Mouse (Mus musculus) lung, adult 2 months (tissue): Measurements from ENCODE around the gene Acap2.

Experiments used
- CTCF ChIP-seq: fragments of 200-500 bp; IDR thresholded peaks from 2 replicates; pipeline ENCODE4 v1.5.1; 2011; ENCODE audit warnings: mild to moderate bottlenecking, low read length, control low read depth; ENCODE audit not compliant: insufficient read depth
- POLR2A ChIP-seq: fragments of 200-500 bp; IDR thresholded peaks from 2 replicates; pipeline ENCODE4 v1.6.1; 2011; ENCODE audit warnings: low read depth, mild to moderate bottlenecking, control low read depth, low read length, borderline replicate concordance; ENCODE audit errors: extremely low read depth

- no peak for TF ChIP-seq CTCF
- TF ChIP-seq POLR2A, result no peak
These were observed 140.3 kb downstream of the Acap2 start for GRCm38 (mm10) chr16:31060714-31061113.
